12 mouse cellular contexts compared by ENCODE assay signal in genomic region chr11:101459716-101460115, GRCm38 (mm10). TPM values are rescaled to one million over a fixed set of nuclear protein-coding genes. Genes with fewer than 3 reads are reported as not detected.
DNase-seq lines count a peak whose midpoint lies in the region; ATAC-seq lines count a peak whose summit lies in the region.
"Had no signal": no experiment of that assay in that cellular context is flagged by ENCODE, and none has a peak within 500 bp of the region (broad histone marks: within the 10 kb centered on the region; RNA-seq: fewer than 3 reads in every experiment).

No protein-coding gene starts in this region.

- H3K9me3 ChIP-seq in heart, embryonic 10.5 days: no peaks in the 10 kb centered on the region
- no peaks in the 10 kb centered on the region for H3K9me3 ChIP-seq in midbrain, embryonic 10.5 days (replicated peaks)
- H3K9me3 ChIP-seq in midbrain, embryonic 11.5 days (ENCODE audit: control insufficient read depth, low read length): no peaks in the 10 kb centered on the region
- no peaks in the 10 kb centered on the region for H3K9me3 ChIP-seq in limb, embryonic 10.5 days (replicated peaks)
- H3K9me3 ChIP-seq: limb, embryonic 13.5 days had no signal

- no peak overlapping the region for H3K4me3 ChIP-seq in heart, embryonic 10.5 days
- no peak overlapping the region for H3K4me3 ChIP-seq in midbrain, embryonic 10.5 days
- no peak overlapping the region for H3K4me3 ChIP-seq in midbrain, embryonic 11.5 days (ENCODE audit: low read depth, low read length)
- H3K4me3 ChIP-seq in limb, embryonic 10.5 days: no peak overlapping the region
- H3K4me3 ChIP-seq: limb, embryonic 13.5 days had no signal

- H3K27me3 ChIP-seq in heart, embryonic 10.5 days (ENCODE audit: insufficient read depth, poor library complexity, severe bottlenecking): no peaks in the 10 kb centered on the region
- peaks cover 9% of the 10 kb centered on the region for H3K27me3 ChIP-seq in midbrain, embryonic 10.5 days (ENCODE audit: low read depth, poor library complexity, severe bottlenecking)
- H3K27me3 ChIP-seq in midbrain, embryonic 11.5 days (ENCODE audit: control insufficient read depth, insufficient read depth, low read length): no peaks in the 10 kb centered on the region
- H3K27me3 ChIP-seq in limb, embryonic 10.5 days (ENCODE audit: low read depth, poor library complexity, severe bottlenecking): no peaks in the 10 kb centered on the region
- H3K27me3 ChIP-seq: limb, embryonic 13.5 days had no signal

- H3K9ac ChIP-seq in midbrain, embryonic 11.5 days (ENCODE audit: low read length): no peak overlapping the region
- H3K9ac ChIP-seq: limb, embryonic 13.5 days had no signal

- 43% methylated on average over 6 of the region's 6 CpGs for WGBS in heart, embryonic 10.5 days
- WGBS in midbrain, embryonic 10.5 days: 28% methylated on average over 6 of the region's 6 CpGs
- WGBS in midbrain, embryonic 11.5 days: 48% methylated on average over 6 of the region's 6 CpGs
- 26% methylated on average over 6 of the region's 6 CpGs for WGBS in limb, embryonic 10.5 days

- no peak for ATAC-seq in midbrain, embryonic 11.5 days (ENCODE audit: low FRiP score)
- ATAC-seq in inflammation-experienced regulatory T-cells, adult 6 months: no peak
- ATAC-seq: CD4-positive, CD25-positive, alpha-beta regulatory T cell, adult 4 months; midbrain, embryonic 16.5 days had no signal

- no peak overlapping the region for H3K4me2 ChIP-seq in midbrain, embryonic 11.5 days
- H3K4me2 ChIP-seq: limb, embryonic 13.5 days had no signal

- H3K36me3 ChIP-seq in heart, embryonic 10.5 days: peaks cover 60% of the 10 kb centered on the region
- peaks cover 45% of the 10 kb centered on the region for H3K36me3 ChIP-seq in midbrain, embryonic 10.5 days
- H3K36me3 ChIP-seq in midbrain, embryonic 11.5 days (ENCODE audit: control insufficient read depth, insufficient read depth, low read length): no peaks in the 10 kb centered on the region; the same call in none of the 2 replicates
- H3K36me3 ChIP-seq in limb, embryonic 10.5 days: peaks cover 7% of the 10 kb centered on the region; the same call in 1 of the 2 replicates

- H3K4me1 ChIP-seq in heart, embryonic 10.5 days: peaks cover 46% of the 10 kb centered on the region
- H3K4me1 ChIP-seq in midbrain, embryonic 10.5 days: peaks cover 62% of the 10 kb centered on the region
- H3K4me1 ChIP-seq in midbrain, embryonic 11.5 days (ENCODE audit: control insufficient read depth, insufficient read depth, low read length): peaks cover 27% of the 10 kb centered on the region
- peaks cover 60% of the 10 kb centered on the region for H3K4me1 ChIP-seq in limb, embryonic 10.5 days

- H3K27ac ChIP-seq in heart, embryonic 10.5 days: peak overlapping the region; percentile 62
- H3K27ac ChIP-seq in midbrain, embryonic 10.5 days (replicated peaks): peak overlapping the region; percentile 29
- H3K27ac ChIP-seq in midbrain, embryonic 11.5 days (ENCODE audit: low read depth, low read length): no peak overlapping the region
- peak overlapping the region; percentile 27 for H3K27ac ChIP-seq in limb, embryonic 10.5 days
- H3K27ac ChIP-seq: limb, embryonic 13.5 days had no signal

- no peak for DNase-seq in heart, embryonic 10.5 days (ENCODE audit: low spot score)
- no peak for DNase-seq in heart, adult 18-20 months
- DNase-seq in midbrain, embryonic 10.5 days (ENCODE audit: low spot score): no peak
- no peak for DNase-seq in midbrain, embryonic 11.5 days (ENCODE audit: low spot score, missing footprints)
- no peak for DNase-seq in limb, embryonic 10.5 days (ENCODE audit: low spot score)
- no peak for DNase-seq in layer of hippocampus, adult 9-11 months
- DNase-seq: gastrocnemius, postnatal 14 days had no signal

RNA-seq across cellular contexts. Expression of gene Rnd2, which starts 5.1 kb away (rescaled TPM):
- 34.2 and 42.7 TPM in 2 replicates for polyA plus RNA-seq in heart, embryonic 10.5 days (2016; fragmentation: Nextera tagmentation; extraction: Ambion mirVana)
- 1 to 10 TPM; 5.1 to 6.2 TPM for total RNA-seq in heart, adult 18-20 months (2021)
- polyA plus RNA-seq in midbrain, embryonic 10.5 days (2016; fragmentation: Nextera tagmentation; extraction: Ambion mirVana): 38.8 and 57.7 TPM in 2 replicates
- polyA plus RNA-seq in midbrain, embryonic 11.5 days (2014; fragmentation: Nextera tagmentation; extraction: Ambion mirVana): 35.5 and 37.5 TPM in 2 replicates
- 5.0 and 6.3 TPM in 2 replicates for polyA plus RNA-seq in limb, embryonic 10.5 days (2016; fragmentation: Nextera tagmentation; extraction: Ambion mirVana)
- not detected for polyA plus RNA-seq in inflammation-experienced regulatory T-cells, adult 6 months (2017; shearing (Covaris generic))

RNA-seq across cellular contexts. Expression of gene Vat1, which starts 6.3 kb away (rescaled TPM):
- polyA plus RNA-seq in heart, embryonic 10.5 days (2016; fragmentation: Nextera tagmentation; extraction: Ambion mirVana): 33.1 and 41.1 TPM in 2 replicates
- 10 to 100 TPM; 23.7 to 24.6 TPM for total RNA-seq in heart, adult 18-20 months (2021)
- 36.1 and 47.7 TPM in 2 replicates for polyA plus RNA-seq in midbrain, embryonic 10.5 days (2016; fragmentation: Nextera tagmentation; extraction: Ambion mirVana)
- polyA plus RNA-seq in midbrain, embryonic 11.5 days (2014; fragmentation: Nextera tagmentation; extraction: Ambion mirVana): 43.5 and 47.6 TPM in 2 replicates
- polyA plus RNA-seq in limb, embryonic 10.5 days (2016; fragmentation: Nextera tagmentation; extraction: Ambion mirVana): 14.6 and 17.2 TPM in 2 replicates
- polyA plus RNA-seq in inflammation-experienced regulatory T-cells, adult 6 months (2017; shearing (Covaris generic)): 1 to 10 TPM; 1.7 to 2.5 (median 1.9) TPM

RNA-seq across cellular contexts. Expression of gene Ifi35, which starts 11.5 kb away (rescaled TPM):
- 9.4 and 9.8 TPM in 2 replicates for polyA plus RNA-seq in heart, embryonic 10.5 days (2016; fragmentation: Nextera tagmentation; extraction: Ambion mirVana)
- total RNA-seq in heart, adult 18-20 months (2021): 10 to 100 TPM; 14.0 to 16.2 TPM
- polyA plus RNA-seq in midbrain, embryonic 10.5 days (2016; fragmentation: Nextera tagmentation; extraction: Ambion mirVana): 3.2 and 4.0 TPM in 2 replicates
- polyA plus RNA-seq in midbrain, embryonic 11.5 days (2014; fragmentation: Nextera tagmentation; extraction: Ambion mirVana): 2.7 and 4.1 TPM in 2 replicates
- polyA plus RNA-seq in limb, embryonic 10.5 days (2016; fragmentation: Nextera tagmentation; extraction: Ambion mirVana): 2.3 and 3.1 TPM in 2 replicates
- polyA plus RNA-seq in inflammation-experienced regulatory T-cells, adult 6 months (2017; shearing (Covaris generic)): 100 to 1,000 TPM; 143 to 171 (median 153) TPM

RNA-seq across cellular contexts. Expression of gene Rpl27, which starts 17.6 kb away (rescaled TPM):
- polyA plus RNA-seq in heart, embryonic 10.5 days (2016; fragmentation: Nextera tagmentation; extraction: Ambion mirVana): 311 and 360 TPM in 2 replicates
- 10 to 100 TPM; 45.0 to 48.0 TPM for total RNA-seq in heart, adult 18-20 months (2021)
- polyA plus RNA-seq in midbrain, embryonic 10.5 days (2016; fragmentation: Nextera tagmentation; extraction: Ambion mirVana): 382 and 448 TPM in 2 replicates
- polyA plus RNA-seq in midbrain, embryonic 11.5 days (2014; fragmentation: Nextera tagmentation; extraction: Ambion mirVana): 385 and 399 TPM in 2 replicates
- polyA plus RNA-seq in limb, embryonic 10.5 days (2016; fragmentation: Nextera tagmentation; extraction: Ambion mirVana): 448 and 536 TPM in 2 replicates
- polyA plus RNA-seq in inflammation-experienced regulatory T-cells, adult 6 months (2017; shearing (Covaris generic)): 100 to 1,000 TPM; 523 to 733 (median 603) TPM

RNA-seq across cellular contexts. Expression of gene Ptges3l, which starts 34.6 kb away (rescaled TPM):
- polyA plus RNA-seq in heart, embryonic 10.5 days (2016; fragmentation: Nextera tagmentation; extraction: Ambion mirVana): 57.6 and 95.1 TPM in 2 replicates
- 10 to 100 TPM; 52.7 to 61.5 TPM for total RNA-seq in heart, adult 18-20 months (2021)
- polyA plus RNA-seq in midbrain, embryonic 10.5 days (2016; fragmentation: Nextera tagmentation; extraction: Ambion mirVana): 2.4 and 3.7 TPM in 2 replicates
- polyA plus RNA-seq in midbrain, embryonic 11.5 days (2014; fragmentation: Nextera tagmentation; extraction: Ambion mirVana): 1.7 and 2.4 TPM in 2 replicates
- 4.0 and 4.7 TPM in 2 replicates for polyA plus RNA-seq in limb, embryonic 10.5 days (2016; fragmentation: Nextera tagmentation; extraction: Ambion mirVana)
- 1 to 10 TPM; 1.6 to 2.2 (median 2.1) TPM for polyA plus RNA-seq in inflammation-experienced regulatory T-cells, adult 6 months (2017; shearing (Covaris generic))
- total RNA-seq: hematopoietic stem cell, adult 5-6 weeks had no signal

Comparison
In these comparisons a context has a peak if more than half of its experiments do, and no peak if none do; other contexts are left out.
1. RNA of gene Ifi35, which starts 11.5 kb away (polyA plus RNA-seq): 143 to 171 TPM in inflammation-experienced regulatory T-cells, adult 6 months; 9.4 to 9.8 TPM in heart, embryonic 10.5 days, 3.2 to 4.0 TPM in midbrain, embryonic 10.5 days, 2.7 to 4.1 TPM in midbrain, embryonic 11.5 days and 2.3 to 3.1 TPM in limb, embryonic 10.5 days; every median in the first group is over 10 times any median in the second.